Mouse (Mus musculus): ENCODE data around the gene Cacna2d3.

- no peak for TF ChIP-seq CTCF (IDR thresholded peaks at IDR 0.05; ENCODE audit: low read depth, low read length)
- TF ChIP-seq GATA2 (IDR thresholded peaks at IDR 0.05; ENCODE audit: borderline replicate concordance, low read depth, low read length), result no peak
- no peak for TF ChIP-seq GATA1 (IDR thresholded peaks at IDR 0.05; ENCODE audit: borderline replicate concordance, low read length)
These were observed 703.2 kb downstream of the Cacna2d3 start for GRCm38 (mm10) chr14:29018316-29019000.

Data from G1E (cell line).